8 mouse cellular contexts compared by ENCODE assay signal in genomic region chrX:73654177-73654576, GRCm38 (mm10). TPM values are rescaled to one million over a fixed set of nuclear protein-coding genes. Genes with fewer than 3 reads are reported as not detected.
A peak's percentile ranks its signal among the peaks of the same experiment; 100 is the strongest.
DNase-seq lines count a peak whose midpoint lies in the region; ATAC-seq and TF ChIP-seq lines count a peak whose summit lies in the region.

No protein-coding gene starts in this region.

- no peaks in the 10 kb centered on the region for H3K27me3 ChIP-seq in hindbrain, embryonic 16.5 days (replicated peaks; ENCODE audit: control insufficient read depth, insufficient read depth, low read length)
- H3K27me3 ChIP-seq in limb, embryonic 14.5 days (ENCODE audit: control insufficient read depth, insufficient read depth, low read length): no peaks in the 10 kb centered on the region
- H3K27me3 ChIP-seq in midbrain, embryonic 16.5 days (ENCODE audit: control insufficient read depth, insufficient read depth, low read depth, low read length): no peaks in the 10 kb centered on the region

- peak; percentile 79 for ATAC-seq in erythroid progenitor cell, adult 5-6 weeks (replicated peaks; ENCODE audit: low FRiP score, poor library complexity, severe bottlenecking)
- ATAC-seq in hindbrain, embryonic 16.5 days: peak; percentile 76; the same call in 1 of the 2 replicates
- ATAC-seq in limb, embryonic 14.5 days (ENCODE audit: low FRiP score, low read depth): peak; percentile 71
- peak; percentile 55 for ATAC-seq in midbrain, embryonic 16.5 days

- H3K9me3 ChIP-seq in hindbrain, embryonic 16.5 days (ENCODE audit: control insufficient read depth, low read length): no peaks in the 10 kb centered on the region
- no peaks in the 10 kb centered on the region for H3K9me3 ChIP-seq in limb, embryonic 14.5 days (ENCODE audit: control insufficient read depth, low read length)
- H3K9me3 ChIP-seq in midbrain, embryonic 16.5 days (replicated peaks; ENCODE audit: control insufficient read depth, low read length, poor library complexity, severe bottlenecking): no peaks in the 10 kb centered on the region

- H3K4me3 ChIP-seq in hindbrain, embryonic 16.5 days (ENCODE audit: low read length): no peak overlapping the region
- H3K4me3 ChIP-seq in limb, embryonic 14.5 days (replicated peaks; ENCODE audit: low read length): no peak overlapping the region
- H3K4me3 ChIP-seq in midbrain, embryonic 16.5 days (ENCODE audit: low read depth, low read length): no peak overlapping the region

- TF ChIP-seq POLR2A in limb, embryonic 14.5 days (IDR thresholded peaks at IDR 0.05; ENCODE audit: borderline replicate concordance, extremely low read depth, insufficient read depth, insufficient read length): no peak

- H3K4me2 ChIP-seq in hindbrain, embryonic 16.5 days (ENCODE audit: low read length): no peak overlapping the region
- H3K4me2 ChIP-seq in limb, embryonic 14.5 days (replicated peaks; ENCODE audit: low read depth, low read length, severe bottlenecking): no peak overlapping the region
- H3K4me2 ChIP-seq in midbrain, embryonic 16.5 days (ENCODE audit: low read length): no peak overlapping the region

- 9% methylated on average over 6 of the region's 6 CpGs for WGBS in hindbrain, embryonic 16.5 days
- WGBS in limb, embryonic 14.5 days: 26% methylated on average over 6 of the region's 6 CpGs
- WGBS in midbrain, embryonic 16.5 days: 8% methylated on average over 6 of the region's 6 CpGs

- H3K27ac ChIP-seq in hindbrain, embryonic 16.5 days (ENCODE audit: low read depth, low read length): no peak overlapping the region
- no peak overlapping the region for H3K27ac ChIP-seq in limb, embryonic 14.5 days (replicated peaks; ENCODE audit: low read depth, low read length)
- no peak overlapping the region for H3K27ac ChIP-seq in midbrain, embryonic 16.5 days (ENCODE audit: low read length)

- DNase-seq in layer of hippocampus, adult 9-11 months: peak; percentile 61
- DNase-seq in layer of hippocampus, postnatal 25 days (ENCODE audit: extremely low spot score in 1 of 2, low spot score in 1 of 2): no peak
- peak; percentile 86 for DNase-seq in brain, adult 2 months (ENCODE audit: low read depth, low spot score)
- DNase-seq in limb, embryonic 14.5 days (ENCODE audit: low spot score): peak; percentile 71
- DNase-seq in testis, postnatal 14 days (ENCODE audit: low spot score): peak; percentile 31

- H3K9ac ChIP-seq in hindbrain, embryonic 16.5 days (ENCODE audit: low read depth, low read length): no peak overlapping the region
- H3K9ac ChIP-seq in limb, embryonic 14.5 days (ENCODE audit: low read depth, low read length, severe bottlenecking): no peak overlapping the region
- no peak overlapping the region for H3K9ac ChIP-seq in midbrain, embryonic 16.5 days (ENCODE audit: low read depth, low read length)

- H3K36me3 ChIP-seq in hindbrain, embryonic 16.5 days (ENCODE audit: control insufficient read depth, insufficient read depth, low read length): no peaks in the 10 kb centered on the region
- no peaks in the 10 kb centered on the region for H3K36me3 ChIP-seq in limb, embryonic 14.5 days (ENCODE audit: control insufficient read depth, insufficient read depth, low read length)
- 0 out of 2 replicates have a peak, but pooled peaks cover 2% of the 10 kb centered on the region for H3K36me3 ChIP-seq in midbrain, embryonic 16.5 days (ENCODE audit: control insufficient read depth, insufficient read depth, low read length)

- no peaks in the 10 kb centered on the region for H3K4me1 ChIP-seq in hindbrain, embryonic 16.5 days (ENCODE audit: control insufficient read depth, insufficient read depth, low read depth, low read length)
- no peaks in the 10 kb centered on the region for H3K4me1 ChIP-seq in limb, embryonic 14.5 days (ENCODE audit: control insufficient read depth, insufficient read depth, low read length)
- H3K4me1 ChIP-seq in midbrain, embryonic 16.5 days (ENCODE audit: control insufficient read depth, insufficient read depth, low read length): 0 out of 2 replicates have a peak, but pooled peaks cover 3% of the 10 kb centered on the region

RNA-seq across cellular contexts. Expression of gene Pnck, which starts 5.7 kb away (rescaled TPM):
- 100 to 1,000 TPM; 115 to 135 TPM for total RNA-seq in layer of hippocampus, postnatal 25 days (2021)
- not detected in 2 replicates for total RNA-seq in erythroid progenitor cell, adult 5-6 weeks (2015; ENCODE audit: low replicate concordance)
- total RNA-seq in erythroid progenitor cell, adult 5-6 weeks (2017; ENCODE audit: low replicate concordance): not detected in 2 replicates
- 176 and 194 TPM in 2 replicates for polyA plus RNA-seq in hindbrain, embryonic 16.5 days (2015; fragmentation: Nextera tagmentation; extraction: Ambion mirVana)
- polyA plus RNA-seq in limb, embryonic 14.5 days (2012; rRNA removed): 27.4 and 34.4 TPM in 2 replicates
- 20.9 and 22.7 TPM in 2 replicates for polyA plus RNA-seq in limb, embryonic 14.5 days (2014; fragmentation: Nextera tagmentation; extraction: Ambion mirVana)
- polyA plus RNA-seq in midbrain, embryonic 16.5 days (2015; fragmentation: Nextera tagmentation; extraction: Ambion mirVana): 197 and 208 TPM in 2 replicates

RNA-seq across cellular contexts. Expression of gene Dusp9, which starts 15.0 kb away (rescaled TPM):
- total RNA-seq in layer of hippocampus, postnatal 25 days (2021): under 1 TPM; 0.47 to 0.54 TPM
- total RNA-seq in erythroid progenitor cell, adult 5-6 weeks (2015; ENCODE audit: low replicate concordance): not detected in 2 replicates
- total RNA-seq in erythroid progenitor cell, adult 5-6 weeks (2017; ENCODE audit: low replicate concordance): not detected in 2 replicates
- polyA plus RNA-seq in hindbrain, embryonic 16.5 days (2015; fragmentation: Nextera tagmentation; extraction: Ambion mirVana): 0.67 and 0.84 TPM in 2 replicates
- polyA plus RNA-seq in limb, embryonic 14.5 days (2012; rRNA removed): 10.9 and 13.9 TPM in 2 replicates
- polyA plus RNA-seq in limb, embryonic 14.5 days (2014; fragmentation: Nextera tagmentation; extraction: Ambion mirVana): 2.4 and 5.0 TPM in 2 replicates
- 0.21 and 0.22 TPM in 2 replicates for polyA plus RNA-seq in midbrain, embryonic 16.5 days (2015; fragmentation: Nextera tagmentation; extraction: Ambion mirVana)

RNA-seq across cellular contexts. Expression of gene Slc6a8, which starts 18.8 kb away (rescaled TPM):
- total RNA-seq in layer of hippocampus, postnatal 25 days (2021): 100 to 1,000 TPM in 1 of 2 experiments, 10 to 100 TPM in 1; 88.3 to 110 TPM
- total RNA-seq in erythroid progenitor cell, adult 5-6 weeks (2015; ENCODE audit: low replicate concordance): 1.3 and 1.4 TPM in 2 replicates
- 0.51 TPM in 1 of 2 replicates, not detected in the other for total RNA-seq in erythroid progenitor cell, adult 5-6 weeks (2017; ENCODE audit: low replicate concordance)
- 6.0 and 7.1 TPM in 2 replicates for polyA plus RNA-seq in hindbrain, embryonic 16.5 days (2015; fragmentation: Nextera tagmentation; extraction: Ambion mirVana)
- polyA plus RNA-seq in limb, embryonic 14.5 days (2012; rRNA removed): 71.9 and 98.9 TPM in 2 replicates
- polyA plus RNA-seq in limb, embryonic 14.5 days (2014; fragmentation: Nextera tagmentation; extraction: Ambion mirVana): 11.9 and 12.5 TPM in 2 replicates
- 6.6 and 7.3 TPM in 2 replicates for polyA plus RNA-seq in midbrain, embryonic 16.5 days (2015; fragmentation: Nextera tagmentation; extraction: Ambion mirVana)

Comparison
In these comparisons a context has a peak if more than half of its experiments do, and no peak if none do; other contexts are left out.
1. DNase-seq: peak in layer of hippocampus, adult 9-11 months (single experiment), brain, adult 2 months (single experiment), limb, embryonic 14.5 days (single experiment) and testis, postnatal 14 days (single experiment); none in layer of hippocampus, postnatal 25 days (0 of 2).
2. Peak in every context shown above with its lines, with median percentiles within 50 percentile points of each other: ATAC-seq.